Mouse (Mus musculus) stomach, adult 2 months (tissue): ENCODE results near the gene Gm10663. TPM values are rescaled to one million over a fixed set of nuclear protein-coding genes. Genes with fewer than 3 reads are reported as not detected.

ENCODE experiments used
- polyA plus RNA-seq: library from polyadenylated mRNA; depleted of rRNA; stranded (reverse); fragments of >200 nt; gene quantifications from 2 replicates; pipeline ENCODE4 v1.2.3, GENCODE M21; 2012; rRNA removed

Gm10663 gene
- not detected in 2 replicates for polyA plus RNA-seq

GRCm38 (mm10) chr8:65074733-65075132, at the start of gene Gm10663:
Gene Gm10663, plus strand, starts transcription at chr8:65075033.

GRCm38 (mm10) chr8:65037117-65037533, 37.7 kb upstream of the Gm10663 start, which contains the start of gene Apela:
Gene Apela, minus strand, starts transcription at chr8:65037336.

Other genes starting within 250 kb of the Gm10663 start
- gene Klhl2, start 225.0 kb upstream of the Gm10663 start, polyA plus RNA-seq: 3.1 and 3.4 TPM in 2 replicates
- 20.3 and 38.1 TPM in 2 replicates for gene Tmem192, start 127.8 kb upstream of the Gm10663 start, polyA plus RNA-seq
- gene Trim75, start 87.2 kb upstream of the Gm10663 start, polyA plus RNA-seq: not detected in 2 replicates
- not detected in 2 replicates for gene Trim61, start 56.5 kb upstream of the Gm10663 start, polyA plus RNA-seq
- gene Trim60, start 56.4 kb upstream of the Gm10663 start, polyA plus RNA-seq: not detected in 2 replicates
- gene Apela, start 37.7 kb upstream of the Gm10663 start, polyA plus RNA-seq: not detected in 2 replicates
- gene BC030870, start 54.5 kb downstream of the Gm10663 start, polyA plus RNA-seq: 0.42 and 0.66 TPM in 2 replicates